Mouse (Mus musculus) bone marrow, adult 2 months (tissue): ENCODE data around the gene Zfp62. TPM values are rescaled to one million over a fixed set of nuclear protein-coding genes. Genes with fewer than 3 reads are reported as not detected.
A peak's percentile ranks its signal among the peaks of the same experiment; 100 is the strongest.

Source experiments
- H3K27ac ChIP-seq: fragments of 200-500 bp; 2 replicates; pipeline ENCODE4 v1.5.1; 2012; ENCODE audit warnings: low read depth, mild to moderate bottlenecking, control low read depth, inconsistent platforms, low read length; ENCODE audit not compliant: control insufficient read depth, poor library complexity, insufficient read depth
- H3K4me1 ChIP-seq: fragments of 200-500 bp; 2 replicates; pipeline ENCODE4 v1.6.1; 2011; ENCODE audit warnings: low read length; ENCODE audit not compliant: control insufficient read depth, insufficient read depth
- H3K4me3 ChIP-seq: fragments of 200-500 bp; replicated peaks from 2 replicates; pipeline ENCODE3; 2011; ENCODE audit warnings: mild to moderate bottlenecking, low read depth, low read length, control low read depth; ENCODE audit not compliant: control insufficient read depth
- CTCF ChIP-seq: fragments of 200-500 bp; IDR thresholded peaks from 2 replicates; pipeline ENCODE4 v1.5.1; 2011; ENCODE audit warnings: low read length, control low read depth; ENCODE audit not compliant: control insufficient read depth, insufficient read depth
- POLR2A ChIP-seq: fragments of 200-500 bp; IDR thresholded peaks from 2 replicates; pipeline ENCODE4 v1.6.1; 2011; ENCODE audit warnings: low read depth, mild to moderate bottlenecking, control low read depth, low read length, borderline replicate concordance; ENCODE audit not compliant: control insufficient read depth
- WGBS: fragments of 180-500 bp; shearing (Covaris S2); methylation state at CpG from one replicate; pipeline ENCODE4 v1.1.7; 2018; 5-methylcytosine and 5-hydroxymethylcytosine counted together
- polyA plus RNA-seq: library from polyadenylated mRNA; stranded (reverse); fragments of >200 nt; gene quantifications from 2 replicates; pipeline ENCODE4 v1.2.4, GENCODE M21; 2011; ENCODE audit warnings: low replicate concordance; ENCODE audit not compliant: missing spikeins, insufficient read depth, insufficient read length

Gene Zfp62
- polyA plus RNA-seq, 1 experiment: 10.4 TPM

DNA sequence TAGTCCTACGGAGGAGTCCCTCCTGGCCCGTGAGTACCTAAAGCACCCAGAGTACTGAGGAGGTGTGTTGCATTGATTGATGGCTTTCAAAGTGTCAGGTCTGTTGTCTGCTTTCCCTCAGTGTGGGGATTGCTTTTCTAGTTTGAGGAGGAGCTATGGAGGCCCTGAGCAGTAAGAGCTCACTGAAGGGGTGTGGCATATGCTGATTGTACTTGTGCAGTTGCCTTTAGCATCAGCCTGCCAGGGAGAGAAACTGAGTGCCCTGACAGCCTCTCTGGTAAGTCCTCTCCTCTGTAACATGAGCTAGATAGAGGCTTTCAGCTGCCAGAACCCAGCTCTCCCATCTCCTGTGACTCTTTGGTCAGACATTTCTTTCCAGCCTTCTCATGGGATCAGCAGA lies 44.2 kb downstream of the Zfp62 start:
- Histone ChIP-seq H3K4me3 (no peak overlapping the region), H3K4me1 (peaks cover 12% of the 10 kb centered on the region)
- WGBS: 21% methylated on average over 2 of the region's 2 CpGs

DNA sequence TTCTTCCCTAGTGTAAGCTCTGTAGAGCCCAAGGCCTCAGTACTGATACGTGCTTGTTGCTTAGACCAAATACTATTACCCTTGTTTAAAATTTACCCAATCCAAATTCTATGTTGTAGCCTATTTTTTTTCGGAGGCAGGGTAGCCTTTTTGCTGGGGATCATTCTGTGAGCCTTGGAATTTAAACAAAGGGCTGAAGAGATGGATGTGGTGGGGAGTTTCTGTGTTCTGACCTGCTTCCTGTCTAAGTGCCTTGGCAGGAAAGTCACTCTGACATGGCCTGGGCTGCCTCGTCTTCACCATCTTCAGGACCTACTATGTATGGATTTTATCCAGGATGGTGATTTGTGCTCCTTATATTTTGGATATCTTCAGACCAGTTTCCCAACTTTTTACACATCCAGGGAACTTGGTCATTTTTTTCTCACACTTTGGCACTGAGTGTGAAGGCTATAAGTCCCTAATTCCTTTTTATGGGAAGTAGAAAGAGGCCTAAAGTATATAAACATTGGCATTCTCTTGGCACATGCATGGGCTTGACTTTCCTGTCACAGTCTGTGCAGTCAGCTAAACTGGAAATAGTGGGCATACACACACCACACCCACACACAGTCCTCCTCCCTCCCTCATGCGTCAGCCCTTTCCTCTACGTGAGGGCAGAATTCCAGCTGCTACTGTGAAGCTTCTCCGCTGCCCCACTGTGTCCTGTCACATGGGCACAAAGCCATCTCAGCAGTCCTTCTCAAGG lies 45.3 kb downstream of the Zfp62 start:
- Histone ChIP-seq H3K4me3 (peak overlapping the region; percentile 1), H3K4me1 (peaks cover 13% of the 10 kb centered on the region), H3K27ac (peak overlapping the region; percentile 99)
- 18% methylated on average over 6 of the region's 6 CpGs for WGBS
- no peak for TF ChIP-seq POLR2A
- no peak for TF ChIP-seq CTCF

More for the DNA sequence above, 44.2 kb downstream of the Zfp62 start:
- TF ChIP-seq POLR2A (no peak), CTCF (no peak)
- peak overlapping the region; percentile 18; the same call in 1 of the 2 replicates for H3K27ac ChIP-seq

DNA sequence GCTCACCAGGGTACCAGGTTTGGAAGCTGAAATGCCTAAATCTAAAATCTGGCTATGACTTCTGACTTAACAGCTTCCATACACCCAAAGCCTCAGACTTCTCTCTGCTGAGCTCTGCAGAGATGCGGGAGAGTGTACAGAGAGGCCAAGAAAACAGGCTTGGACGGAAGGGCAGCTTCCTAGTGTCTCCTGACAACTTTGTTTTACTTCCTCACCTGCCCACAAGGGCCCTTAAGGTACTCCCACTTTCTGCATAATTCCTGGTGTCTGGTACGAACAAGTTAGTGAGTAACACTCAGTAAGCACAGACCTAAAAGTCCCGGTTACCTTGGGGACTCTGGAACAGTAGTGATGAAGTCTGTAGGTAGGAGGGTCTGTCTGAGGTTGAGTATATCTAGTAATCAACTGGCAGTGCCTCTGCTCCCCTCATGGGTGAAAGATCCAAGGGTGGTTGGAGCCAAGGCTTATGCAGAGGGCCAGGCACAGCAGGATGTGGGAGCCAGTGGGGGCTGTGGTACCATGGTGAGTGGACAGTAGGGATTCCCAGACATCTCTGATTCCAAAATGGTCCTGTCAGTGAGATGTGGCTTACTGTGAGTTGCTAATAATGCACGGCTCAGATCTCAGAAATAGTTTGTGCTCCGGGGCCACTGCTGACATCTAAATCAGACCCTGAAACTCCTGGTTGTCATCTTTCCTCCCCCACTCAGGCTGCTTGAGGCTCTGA lies 46.0 kb downstream of the Zfp62 start:
- TF ChIP-seq CTCF (no peak), POLR2A (no peak)
- 20% methylated on average over 6 of the region's 6 CpGs for WGBS
- Histone ChIP-seq H3K4me1 (peaks cover 15% of the 10 kb centered on the region), H3K4me3 (peak overlapping the region; percentile 17), H3K27ac (peak overlapping the region; percentile 99)

DNA sequence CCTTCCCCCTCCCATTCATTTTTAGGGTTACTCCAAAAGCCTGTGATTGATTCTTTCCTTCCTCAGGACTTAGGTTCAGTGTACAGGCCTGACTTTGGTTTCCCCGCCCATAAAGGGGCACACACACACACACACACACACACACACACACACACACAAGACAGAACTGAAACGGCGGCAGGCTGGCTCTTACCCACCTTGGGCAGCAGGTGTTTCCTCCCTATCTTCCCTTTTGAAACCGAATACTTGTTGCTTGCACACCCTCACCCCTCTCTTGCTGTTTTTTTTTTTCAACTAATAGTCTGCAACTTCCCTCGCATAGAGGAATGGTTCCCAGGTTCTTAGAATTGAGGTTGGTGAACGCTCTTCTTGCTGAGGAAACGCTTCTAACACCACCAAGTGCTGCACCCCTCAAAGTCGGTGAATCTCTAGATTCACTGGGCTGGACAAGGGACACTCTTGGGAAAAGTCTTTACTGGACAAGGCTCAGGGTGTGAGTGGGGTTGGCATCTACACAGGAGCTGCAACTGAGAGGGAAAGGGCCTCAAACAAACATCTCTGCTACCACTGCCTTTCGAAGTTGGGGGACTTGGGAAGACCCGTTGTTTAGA lies 46.8 kb downstream of the Zfp62 start:
- WGBS: under 1% methylated on average over 10 of the region's 10 CpGs
- Histone ChIP-seq H3K27ac (peak overlapping the region; percentile 99), H3K4me3 (peak overlapping the region; percentile 70), H3K4me1 (peaks cover 15% of the 10 kb centered on the region)
- TF ChIP-seq CTCF: no peak
- TF ChIP-seq POLR2A: no peak

DNA sequence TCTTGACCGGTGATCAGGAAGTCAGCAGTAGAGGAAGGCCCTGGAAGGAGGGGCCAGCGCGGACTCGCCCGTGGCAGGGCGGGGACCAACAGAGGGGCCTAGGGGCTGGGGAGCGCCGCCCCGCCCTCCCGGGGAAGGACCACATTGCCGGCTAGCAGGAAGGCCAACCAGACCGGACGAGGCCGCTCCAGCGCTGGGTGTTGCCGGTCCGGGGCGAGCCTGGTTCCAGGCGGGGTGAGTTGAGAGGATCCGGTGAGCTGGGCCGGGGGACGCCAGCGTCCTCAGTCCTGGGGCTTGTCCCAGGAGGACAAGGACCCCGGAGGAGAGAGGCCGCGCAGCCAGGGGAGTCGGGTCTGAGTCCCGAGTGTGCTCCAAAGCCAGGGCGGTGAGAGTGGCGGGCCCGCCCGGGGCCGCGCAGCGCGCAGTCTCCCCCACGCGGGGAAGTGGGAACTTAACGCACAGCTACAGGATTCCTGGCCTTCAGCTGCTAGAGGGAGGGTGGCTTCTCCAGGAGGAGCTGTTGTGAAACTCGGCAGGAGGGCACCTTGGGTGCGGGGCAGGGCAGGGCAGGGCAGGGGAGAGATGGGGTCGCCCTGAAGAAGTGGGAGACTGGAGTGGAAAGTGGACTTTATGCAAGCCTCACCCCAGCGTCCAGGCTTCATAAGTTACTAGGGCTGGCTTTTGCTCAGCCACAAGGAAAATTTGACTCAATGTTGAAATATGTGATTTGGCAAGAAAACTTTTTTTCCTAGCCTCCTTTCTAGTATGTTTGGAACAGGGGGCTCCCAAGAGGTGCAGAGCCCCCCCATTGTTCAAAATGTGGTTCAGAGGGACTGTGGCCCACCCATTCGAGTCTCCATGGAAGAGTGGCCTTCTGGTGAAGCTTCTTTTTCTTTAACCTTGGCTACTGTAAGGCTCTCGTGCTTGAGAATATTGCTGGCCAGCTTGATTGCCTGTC lies 47.6 kb downstream of the Zfp62 start:
- Histone ChIP-seq H3K27ac (peak overlapping the region; percentile 99), H3K4me3 (peak overlapping the region; percentile 70), H3K4me1 (peaks cover 15% of the 10 kb centered on the region)
- WGBS: under 1% methylated on average over 45 of the region's 45 CpGs
- TF ChIP-seq POLR2A (peak; percentile 98), CTCF (0 out of 2 replicates have a peak, but pooled peaks have one; percentile 32)

DNA sequence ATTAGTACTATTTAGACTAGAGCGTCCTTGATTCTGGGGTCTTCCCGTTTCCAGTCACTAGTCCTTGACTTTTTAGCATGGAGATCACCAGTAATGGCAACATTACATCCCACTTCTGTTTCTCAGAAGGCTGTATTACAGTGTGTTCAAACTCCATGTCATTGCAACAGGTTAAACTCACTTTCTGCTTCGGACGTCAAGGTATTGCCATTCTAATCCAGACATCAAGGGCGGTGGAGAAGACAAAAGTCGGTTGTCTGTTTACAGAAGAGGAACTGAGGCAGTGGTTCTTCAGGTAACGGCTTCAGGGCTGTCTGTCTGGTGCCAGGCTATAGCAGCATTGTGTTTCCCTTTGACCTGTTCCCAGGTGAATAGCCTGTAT lies 48.3 kb downstream of the Zfp62 start:
- no peak for TF ChIP-seq POLR2A
- TF ChIP-seq CTCF: no peak
- Histone ChIP-seq H3K4me3 (peak overlapping the region; percentile 70), H3K4me1 (peaks cover 15% of the 10 kb centered on the region), H3K27ac (peak overlapping the region; percentile 99; the same call in 1 of the 2 replicates)
- 1% methylated on average over 7 of the region's 7 CpGs for WGBS

DNA sequence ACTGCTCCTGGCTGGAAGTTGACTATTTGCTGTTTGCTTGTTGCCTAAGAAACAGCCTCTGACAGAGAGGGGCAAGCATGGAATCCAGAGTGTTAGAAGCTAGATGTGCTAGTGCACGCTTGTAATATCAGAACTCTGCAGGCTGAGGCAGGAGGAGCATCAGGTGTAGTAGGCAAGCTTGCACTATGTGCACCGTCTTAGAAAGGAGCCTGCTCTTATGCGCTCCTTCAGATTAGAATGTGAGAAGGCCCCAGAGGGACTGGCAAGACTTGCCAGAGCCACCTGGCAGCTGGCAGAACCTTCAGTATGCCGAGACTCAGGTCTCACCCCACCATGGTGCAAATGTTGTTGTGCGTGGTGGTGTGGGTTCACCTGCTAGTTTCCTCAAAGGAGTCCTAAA lies 49.0 kb downstream of the Zfp62 start:
- H3K27ac ChIP-seq: peak overlapping the region; percentile 35
- TF ChIP-seq POLR2A: no peak
- no peak for TF ChIP-seq CTCF
- peaks cover 13% of the 10 kb centered on the region for H3K4me1 ChIP-seq
- H3K4me3 ChIP-seq: peak overlapping the region; percentile 51
- 7% methylated on average over 5 of the region's 5 CpGs for WGBS
